Mouse (Mus musculus) embryonic facial prominence, embryonic 13.5 days (tissue): ENCODE measurements at regions not wholly inside any gene's neighbourhood (a gene's known extent, or its start where the extent isn't known, plus 50 kb on each side); places are given as distances from the start of the nearest gene placed in this dataset.

Source experiments
- ATAC-seq: fragments of 200-750 bp; cut with Nextera tagmentation; 2 replicates; pipeline ENCODE4 v1.8.0; 2017; ENCODE audit warnings: low read depth; ENCODE audit not compliant: insufficient number of reproducible peaks, insufficient read depth, low FRiP score, low TSS enrichment
- H3K27ac ChIP-seq: fragments of 300-500 bp; sonication (generic); 2 replicates; pipeline ENCODE4 v1.5.1; 2015; ENCODE audit warnings: moderate library complexity, mild to moderate bottlenecking, inconsistent platforms
- H3K27me3 ChIP-seq: fragments of 300-500 bp; sonication (generic); 2 replicates; pipeline ENCODE4 v1.6.1; 2015; ENCODE audit warnings: mild to moderate bottlenecking, inconsistent platforms
- H3K36me3 ChIP-seq: fragments of 300-500 bp; sonication (generic); 2 replicates; pipeline ENCODE4 v1.6.1; 2015; ENCODE audit warnings: mild to moderate bottlenecking, inconsistent platforms
- H3K4me1 ChIP-seq: fragments of 300-500 bp; sonication (generic); 2 replicates; pipeline ENCODE4 v1.6.1; 2015; ENCODE audit warnings: inconsistent platforms
- H3K4me2 ChIP-seq: fragments of 300-500 bp; sonication (generic); 2 replicates; pipeline ENCODE4 v1.6.1; 2015; ENCODE audit warnings: moderate library complexity, mild to moderate bottlenecking, inconsistent platforms
- H3K4me3 ChIP-seq: fragments of 300-500 bp; sonication (generic); 2 replicates; pipeline ENCODE4 v1.5.1; 2015; ENCODE audit warnings: mild to moderate bottlenecking, inconsistent platforms
- H3K9ac ChIP-seq: fragments of 300-500 bp; sonication (generic); 2 replicates; pipeline ENCODE4 v1.6.1; 2015; ENCODE audit warnings: mild to moderate bottlenecking, inconsistent platforms
- H3K9me3 ChIP-seq: fragments of 300-500 bp; sonication (generic); 2 replicates; pipeline ENCODE4 v1.6.1; 2016; ENCODE audit warnings: inconsistent platforms
- WGBS: fragments of 180-500 bp; shearing (Covaris S2); methylation state at CpG from one replicate; pipeline ENCODE4 v1.1.7; 2015; ENCODE audit warnings: mixed read lengths; 5-methylcytosine and 5-hydroxymethylcytosine counted together

DNA sequence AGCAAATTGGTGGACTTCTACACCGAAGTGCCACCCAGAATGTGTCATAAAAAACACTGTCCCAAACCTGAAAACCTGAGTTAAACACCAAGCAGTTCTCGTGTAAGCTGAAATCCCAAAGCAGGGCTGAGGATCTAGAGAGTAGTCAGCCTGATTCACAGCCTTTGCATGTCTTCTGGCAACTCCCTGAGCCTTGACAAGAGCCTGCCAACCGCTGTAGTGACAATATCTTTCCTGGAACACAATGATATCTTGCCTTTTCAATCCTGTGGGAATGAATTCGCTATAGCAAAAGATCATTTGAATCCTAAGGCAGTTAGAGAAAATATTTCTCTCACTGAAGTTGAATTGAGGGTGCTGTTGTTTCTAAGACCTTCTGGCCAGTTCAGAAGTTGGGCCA is 110.4 kb downstream of the Tbx19 start:
- Histone ChIP-seq H3K4me2 (no peak overlapping the region), H3K27ac (no peak overlapping the region), H3K4me1 (peaks cover 5% of the 10 kb centered on the region), H3K9me3 (no peaks in the 10 kb centered on the region), H3K4me3 (no peak overlapping the region), H3K9ac (no peak overlapping the region), H3K27me3 (no peaks in the 10 kb centered on the region), H3K36me3 (no peaks in the 10 kb centered on the region)
- WGBS, result 77% methylated on average over 4 of the region's 4 CpGs
- ATAC-seq, result no peak

DNA sequence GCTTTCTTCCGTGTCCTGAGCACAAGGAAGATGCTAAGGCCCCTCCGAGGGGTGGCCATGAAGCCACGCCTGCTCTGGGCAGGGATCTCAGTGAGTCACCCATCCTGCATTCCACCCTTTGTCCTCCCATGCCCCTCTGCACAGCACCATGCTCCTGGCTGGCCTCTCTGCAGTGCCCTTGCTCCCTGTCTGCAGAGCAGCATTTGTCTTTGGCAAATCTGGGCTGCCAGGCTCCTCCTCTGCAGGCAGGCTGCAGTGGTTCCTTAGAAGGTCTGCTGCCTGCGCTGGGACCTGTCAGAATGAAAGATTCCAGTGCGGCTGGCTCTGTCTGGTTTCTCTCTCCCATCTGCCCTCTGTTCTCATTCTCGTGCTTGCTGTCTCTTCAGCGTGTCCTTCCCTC is 111.3 kb upstream of the Xcl1 start:
- H3K4me3 ChIP-seq, result no peak overlapping the region
- no peak overlapping the region for H3K9ac ChIP-seq
- 32% methylated on average over 7 of the region's 7 CpGs for WGBS
- H3K4me1 ChIP-seq, result peaks cover 5% of the 10 kb centered on the region
- H3K36me3 ChIP-seq, result no peaks in the 10 kb centered on the region
- peak overlapping the region; percentile 33; the same call in 1 of the 2 replicates for H3K27ac ChIP-seq
- H3K4me2 ChIP-seq, result no peak overlapping the region
- H3K27me3 ChIP-seq, result no peaks in the 10 kb centered on the region
- no peaks in the 10 kb centered on the region for H3K9me3 ChIP-seq
- ATAC-seq, result 0 out of 2 replicates have a peak, but pooled peaks have one; percentile 32

DNA sequence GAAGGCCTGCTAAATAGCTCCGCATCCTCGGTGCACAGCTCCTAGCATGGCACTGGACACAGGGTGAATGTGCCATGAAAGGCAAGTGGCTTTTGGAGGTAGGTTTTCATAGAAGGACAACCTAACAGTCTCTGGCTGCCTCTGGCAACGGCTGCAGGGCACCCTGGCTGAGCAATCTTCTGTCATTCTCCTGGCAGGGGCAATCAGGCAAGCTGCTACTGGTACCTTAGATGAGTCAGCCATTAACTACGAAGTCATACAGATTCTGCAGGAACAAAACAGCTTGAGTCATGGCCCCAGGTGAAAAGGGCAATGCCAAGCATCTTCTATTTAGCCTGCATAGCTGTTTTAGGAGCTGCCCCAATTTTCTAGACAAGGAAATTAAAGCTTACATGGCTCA is 110.7 kb upstream of the Xcl1 start:
- 66% methylated on average over 4 of the region's 4 CpGs for WGBS
- H3K4me1 ChIP-seq, result peaks cover 5% of the 10 kb centered on the region
- no peak overlapping the region for H3K27ac ChIP-seq
- no peaks in the 10 kb centered on the region for H3K36me3 ChIP-seq
- H3K9ac ChIP-seq, result no peak overlapping the region
- no peak for ATAC-seq
- no peaks in the 10 kb centered on the region for H3K9me3 ChIP-seq
- no peaks in the 10 kb centered on the region for H3K27me3 ChIP-seq
- H3K4me2 ChIP-seq, result no peak overlapping the region
- H3K4me3 ChIP-seq, result no peak overlapping the region

DNA sequence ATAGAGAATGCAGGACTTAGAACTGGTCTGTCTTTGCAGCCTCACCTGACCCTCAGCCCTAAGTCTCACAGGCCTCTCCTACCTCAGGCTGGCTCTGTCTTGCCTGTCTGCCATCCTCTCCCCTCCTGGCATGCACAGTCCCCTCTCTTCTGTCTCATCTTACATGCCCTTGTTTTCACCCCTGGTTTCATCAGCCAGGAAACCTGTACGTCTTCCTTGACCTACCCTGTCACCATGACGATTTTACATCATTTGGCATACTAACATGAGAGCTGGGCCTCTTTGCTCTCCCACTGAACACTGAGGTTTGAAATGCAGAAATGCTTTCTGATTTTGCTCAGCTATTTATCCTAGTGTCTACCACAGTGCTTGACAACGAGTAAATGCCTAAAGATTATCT is 108.0 kb upstream of the Xcl1 start:
- Histone ChIP-seq H3K4me1 (peaks cover 5% of the 10 kb centered on the region), H3K27me3 (no peaks in the 10 kb centered on the region), H3K36me3 (no peaks in the 10 kb centered on the region), H3K9me3 (no peaks in the 10 kb centered on the region), H3K27ac (no peak overlapping the region), H3K4me3 (no peak overlapping the region), H3K9ac (no peak overlapping the region), H3K4me2 (no peak overlapping the region)
- 39% methylated on average over 3 of the region's 3 CpGs for WGBS
- ATAC-seq, result no peak

DNA sequence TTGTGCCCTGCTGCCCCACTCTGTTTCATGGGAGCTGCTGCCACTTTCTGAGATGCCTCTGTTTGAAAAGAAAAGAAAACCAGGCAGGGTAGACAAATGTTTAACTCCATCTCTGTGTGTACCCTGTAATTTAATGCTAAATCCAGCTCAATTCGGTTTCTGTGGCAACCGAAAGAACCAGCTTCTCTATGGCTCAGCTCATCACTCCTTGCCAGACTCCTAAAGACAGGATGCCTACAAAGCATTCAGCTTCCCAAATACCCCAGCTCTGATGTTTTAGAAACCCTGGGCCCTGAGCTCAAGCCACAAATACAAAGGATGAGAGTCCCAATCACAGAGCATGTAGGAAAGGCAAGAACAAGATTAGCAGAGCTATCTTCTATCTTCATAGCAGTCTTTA is 106.8 kb upstream of the Xcl1 start:
- H3K4me3 ChIP-seq, result no peak overlapping the region
- peaks cover 5% of the 10 kb centered on the region for H3K4me1 ChIP-seq
- H3K4me2 ChIP-seq, result no peak overlapping the region
- H3K36me3 ChIP-seq, result no peaks in the 10 kb centered on the region
- no peak overlapping the region for H3K9ac ChIP-seq
- H3K27ac ChIP-seq, result 0 out of 2 replicates have a peak overlapping the region, but pooled peaks have one; percentile 48
- no peaks in the 10 kb centered on the region for H3K9me3 ChIP-seq
- 62% methylated on average over 2 of the region's 2 CpGs for WGBS
- ATAC-seq, result no peak
- H3K27me3 ChIP-seq, result no peaks in the 10 kb centered on the region

DNA sequence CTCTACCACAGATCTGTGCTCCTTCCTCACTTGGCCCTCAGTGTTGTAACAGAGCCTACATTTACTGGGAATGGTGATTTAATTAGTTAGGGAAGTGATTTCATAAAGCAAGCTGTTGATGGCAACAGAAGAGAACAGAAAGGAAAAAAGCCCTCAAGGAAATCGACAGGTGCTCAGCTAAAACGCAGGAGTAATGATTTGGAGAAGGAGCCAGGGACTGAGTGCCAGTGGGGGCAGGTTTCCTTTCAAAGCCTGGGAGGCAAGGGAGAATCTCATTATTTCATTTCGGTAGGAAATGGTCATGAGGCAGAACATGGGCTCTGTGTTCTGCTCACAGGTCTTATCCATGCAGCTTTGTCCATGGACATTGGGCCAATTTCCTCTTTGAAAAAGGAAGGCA is 101.3 kb upstream of the Xcl1 start:
- 54% methylated on average over 3 of the region's 3 CpGs for WGBS
- no peaks in the 10 kb centered on the region for H3K4me1 ChIP-seq
- no peak overlapping the region for H3K4me3 ChIP-seq

DNA sequence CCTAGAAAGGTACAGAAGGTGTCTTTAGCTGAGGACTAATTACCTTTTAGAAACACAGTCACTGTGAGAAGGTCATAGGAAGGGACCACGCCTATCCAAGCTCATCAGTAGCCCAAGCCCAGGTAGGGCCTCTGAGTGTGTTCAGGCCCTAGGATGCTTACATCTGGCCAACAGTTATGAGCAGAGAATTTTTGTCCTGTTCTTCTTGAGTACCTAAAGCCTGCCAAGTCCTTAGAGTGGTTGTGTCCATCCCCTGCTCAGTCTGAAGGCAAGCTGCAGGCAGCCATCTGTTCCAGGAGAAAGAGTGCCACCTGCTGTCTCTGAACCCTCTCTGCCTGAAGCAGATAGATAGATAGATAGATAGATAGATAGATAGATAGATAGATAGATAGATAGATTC is 100.3 kb upstream of the Xcl1 start:
- Histone ChIP-seq H3K9me3 (no peaks in the 10 kb centered on the region), H3K36me3 (no peaks in the 10 kb centered on the region), H3K27ac (no peak overlapping the region), H3K9ac (no peak overlapping the region), H3K4me3 (no peak overlapping the region), H3K4me2 (no peak overlapping the region), H3K27me3 (no peaks in the 10 kb centered on the region), H3K4me1 (no peaks in the 10 kb centered on the region)
- ATAC-seq, result no peak
- WGBS, result 86% methylated on average over 1 of the region's 1 CpGs

More for the DNA sequence above, 101.3 kb upstream of the Xcl1 start:
- Histone ChIP-seq H3K27ac (no peak overlapping the region), H3K9me3 (no peaks in the 10 kb centered on the region), H3K4me2 (no peak overlapping the region), H3K27me3 (no peaks in the 10 kb centered on the region), H3K36me3 (no peaks in the 10 kb centered on the region), H3K9ac (no peak overlapping the region)
- ATAC-seq, result no peak

DNA sequence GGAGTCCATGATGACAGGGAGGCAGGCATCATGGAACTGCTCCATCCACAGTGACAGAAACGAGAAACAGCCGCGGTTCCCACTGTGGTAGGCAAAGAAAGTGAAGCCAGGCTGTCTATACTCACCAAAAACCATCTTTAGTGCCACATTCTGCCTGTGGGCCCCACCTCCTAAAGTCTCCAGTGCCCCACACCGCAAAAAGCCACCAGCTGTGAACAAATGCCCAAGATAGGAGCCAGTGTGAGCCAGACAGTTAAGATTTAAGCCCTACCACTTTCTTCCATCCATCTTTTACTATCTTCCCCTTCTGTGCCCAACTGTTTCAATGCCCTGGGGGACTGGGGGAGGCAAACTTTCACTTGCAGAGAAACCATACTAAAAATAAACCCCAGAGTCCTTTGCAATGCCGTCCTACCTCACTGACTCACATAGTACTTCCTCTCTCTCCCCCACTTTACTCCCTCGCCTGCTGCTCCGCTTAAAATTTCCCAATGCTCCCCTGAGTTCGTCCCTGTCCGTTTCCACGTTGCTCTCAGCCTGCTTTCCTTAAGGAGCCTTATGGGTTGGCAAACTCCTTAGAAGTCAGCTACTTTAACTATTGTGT is 85.7 kb upstream of the Xcl1 start:
- Histone ChIP-seq H3K4me3 (no peak overlapping the region), H3K27me3 (no peaks in the 10 kb centered on the region), H3K27ac (no peak overlapping the region), H3K36me3 (no peaks in the 10 kb centered on the region), H3K9ac (no peak overlapping the region), H3K4me1 (peaks cover 6% of the 10 kb centered on the region; the same call in 1 of the 2 replicates), H3K4me2 (no peak overlapping the region), H3K9me3 (no peaks in the 10 kb centered on the region)
- 56% methylated on average over 10 of the region's 10 CpGs for WGBS
- ATAC-seq, result no peak

DNA sequence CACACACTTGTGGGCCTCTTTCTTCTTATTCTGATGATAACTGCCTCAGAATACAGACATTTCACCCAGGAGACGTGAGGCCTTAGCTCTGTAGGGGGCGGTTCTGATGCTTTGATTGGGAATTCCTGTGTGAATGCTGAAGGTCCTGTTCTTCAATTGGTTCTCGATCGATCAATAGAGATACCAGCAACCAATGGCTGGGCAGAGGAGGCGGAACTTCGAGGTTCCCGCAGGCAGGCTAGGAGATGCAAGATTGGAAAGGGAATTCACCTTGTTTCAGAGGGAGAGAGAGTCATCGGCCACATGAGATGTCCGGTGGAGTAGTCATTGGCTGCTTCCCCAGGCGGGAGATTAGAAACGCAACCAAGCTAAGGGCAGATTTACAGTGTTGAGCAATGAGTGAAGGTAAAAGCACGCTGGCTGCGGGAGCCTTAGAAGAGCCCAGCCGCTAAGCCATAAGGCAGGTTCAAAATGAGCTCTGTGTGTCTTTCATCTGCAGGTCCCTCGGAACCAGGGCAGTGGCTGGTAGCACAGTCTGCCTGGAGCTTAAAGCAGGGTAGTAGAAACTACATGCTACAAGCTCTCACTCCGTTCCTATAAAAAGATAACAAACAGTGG is 83.5 kb upstream of the Xcl1 start:
- peak overlapping the region; percentile 59 for H3K4me2 ChIP-seq

DNA sequence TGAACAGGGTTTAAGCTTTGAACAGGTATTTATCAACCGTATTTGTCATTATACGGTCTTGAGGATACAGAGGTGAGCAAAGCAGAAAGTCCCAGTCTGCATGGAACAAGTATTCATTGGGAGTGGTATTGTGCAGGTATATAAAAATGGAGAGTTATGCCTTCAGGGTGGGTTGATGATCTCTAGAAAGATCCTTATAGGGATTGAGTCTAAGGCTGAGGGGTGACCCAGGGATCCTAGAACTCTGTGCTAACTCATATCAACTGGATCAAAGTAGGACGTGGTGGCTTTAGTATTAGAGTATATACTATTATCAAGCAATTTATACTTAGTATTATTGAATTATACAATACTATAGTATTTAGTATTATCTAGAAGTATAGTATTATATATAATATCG is 82.9 kb upstream of the Xcl1 start:
- Histone ChIP-seq H3K4me1 (peaks cover 6% of the 10 kb centered on the region; the same call in 1 of the 2 replicates), H3K4me3 (peak overlapping the region; percentile 41; the same call in 1 of the 2 replicates), H3K9me3 (no peaks in the 10 kb centered on the region), H3K27me3 (no peaks in the 10 kb centered on the region), H3K27ac (no peak overlapping the region), H3K9ac (no peak overlapping the region), H3K4me2 (peak overlapping the region; percentile 59), H3K36me3 (no peaks in the 10 kb centered on the region)
- 80% methylated on average over 4 of the region's 4 CpGs for WGBS
- ATAC-seq, result no peak

More for the DNA sequence above, 83.5 kb upstream of the Xcl1 start:
- WGBS, result 13% methylated on average over 16 of the region's 16 CpGs
- Histone ChIP-seq H3K4me1 (peaks cover 6% of the 10 kb centered on the region; the same call in 1 of the 2 replicates), H3K27ac (no peak overlapping the region), H3K9me3 (no peaks in the 10 kb centered on the region), H3K36me3 (no peaks in the 10 kb centered on the region), H3K9ac (peak overlapping the region; percentile 59), H3K4me3 (peak overlapping the region; percentile 41), H3K27me3 (no peaks in the 10 kb centered on the region)
- peak; percentile 91 for ATAC-seq

DNA sequence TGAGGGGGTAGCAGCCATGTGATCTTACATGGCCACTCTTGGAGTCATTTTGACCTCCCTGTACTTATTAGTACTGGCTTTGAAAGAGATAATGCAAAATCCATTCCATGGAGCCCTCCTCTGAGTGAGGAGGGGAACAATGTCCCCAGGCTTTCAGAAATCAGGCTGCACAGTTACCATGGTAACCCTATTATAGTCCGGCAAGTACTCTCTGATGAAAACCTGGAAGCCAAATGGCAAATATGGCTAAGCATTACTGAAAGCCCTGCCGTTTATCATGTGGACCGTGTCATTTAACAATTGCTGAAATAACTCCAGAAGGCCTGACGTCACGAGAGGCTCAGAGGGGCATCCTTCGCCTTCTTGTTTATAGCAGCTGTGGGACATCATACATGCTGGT is 82.5 kb upstream of the Xcl1 start:
- no peak overlapping the region for H3K9ac ChIP-seq
- no peak overlapping the region for H3K27ac ChIP-seq
- ATAC-seq, result no peak
- no peaks in the 10 kb centered on the region for H3K27me3 ChIP-seq
- H3K9me3 ChIP-seq, result no peaks in the 10 kb centered on the region
- no peaks in the 10 kb centered on the region for H3K36me3 ChIP-seq
- H3K4me3 ChIP-seq, result no peak overlapping the region
- peaks cover 6% of the 10 kb centered on the region; the same call in 1 of the 2 replicates for H3K4me1 ChIP-seq
- 76% methylated on average over 6 of the region's 6 CpGs for WGBS
- no peak overlapping the region for H3K4me2 ChIP-seq

DNA sequence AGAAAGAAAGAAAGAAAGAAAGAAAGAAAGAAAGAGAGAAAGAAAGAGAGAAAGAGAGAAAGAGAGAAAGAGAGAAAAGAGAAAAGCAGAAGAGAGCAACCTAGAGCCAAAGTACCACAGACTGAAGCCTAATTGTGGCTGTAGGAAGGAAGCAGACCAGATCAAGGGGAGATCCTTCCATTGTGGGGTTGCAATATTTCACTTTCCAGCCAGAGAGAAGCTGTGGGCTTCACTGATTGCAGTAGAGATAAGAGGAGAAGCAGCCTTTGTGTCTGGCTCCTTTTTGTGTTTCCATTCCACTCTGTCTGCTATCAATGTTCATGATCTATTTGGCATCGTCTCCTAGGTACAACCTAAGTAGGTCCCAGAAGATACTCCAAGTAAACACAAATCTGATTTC is 79.0 kb upstream of the Xcl1 start:
- H3K9ac ChIP-seq, result no peak overlapping the region
- H3K36me3 ChIP-seq, result no peaks in the 10 kb centered on the region
- H3K4me1 ChIP-seq, result peaks cover 6% of the 10 kb centered on the region; the same call in 1 of the 2 replicates
- H3K27ac ChIP-seq, result no peak overlapping the region
- WGBS, result 69% methylated on average over 1 of the region's 1 CpGs
- no peaks in the 10 kb centered on the region for H3K9me3 ChIP-seq
- H3K4me2 ChIP-seq, result no peak overlapping the region
- no peak overlapping the region for H3K4me3 ChIP-seq
- ATAC-seq, result no peak
- H3K27me3 ChIP-seq, result no peaks in the 10 kb centered on the region
